ENCODE assay signal across 33 mouse cellular contexts in genomic region chr13:103976181-103976724, GRCm38 (mm10). TPM values are rescaled to one million over a fixed set of nuclear protein-coding genes. Genes with fewer than 3 reads are reported as not detected.
DNase-seq lines count a peak whose midpoint lies in the region; ATAC-seq and TF ChIP-seq lines count a peak whose summit lies in the region.
"Had no signal": no experiment of that assay in that cellular context is flagged by ENCODE, and none has a peak within 500 bp of the region (broad histone marks: within the 10 kb centered on the region; RNA-seq: fewer than 3 reads in every experiment).

No protein-coding gene starts in this region.

- H3K36me3 ChIP-seq in intestine, postnatal 0 days (ENCODE audit: control insufficient read depth, insufficient read depth): no peaks in the 10 kb centered on the region
- H3K36me3 ChIP-seq: embryonic facial prominence, embryonic 12.5 days; forebrain, embryonic 10.5 days; forebrain, embryonic 15.5 days; heart, embryonic 12.5 days; hindbrain, embryonic 10.5 days; hindbrain, embryonic 15.5 days; limb, embryonic 12.5 days; midbrain, embryonic 12.5 days; neural tube, embryonic 13.5 days; stomach, embryonic 15.5 days had no signal

- 39% methylated on average over 4 of the region's 4 CpGs for whole genome bisulfite sequencing in intestine, postnatal 0 days

- no peaks in the 10 kb centered on the region for H3K9me3 ChIP-seq in intestine, postnatal 0 days (ENCODE audit: control insufficient read depth)
- H3K9me3 ChIP-seq: embryonic facial prominence, embryonic 12.5 days; forebrain, embryonic 10.5 days; forebrain, embryonic 15.5 days; hindbrain, embryonic 10.5 days; hindbrain, embryonic 15.5 days; midbrain, embryonic 12.5 days; stomach, embryonic 15.5 days had no signal

- H3K4me1 ChIP-seq in intestine, postnatal 0 days (replicated peaks; ENCODE audit: control insufficient read depth, insufficient read depth, low read length): no peaks in the 10 kb centered on the region; the same call in 1 of the 2 replicates
- H3K4me1 ChIP-seq: forebrain, embryonic 10.5 days; forebrain, embryonic 15.5 days; hindbrain, embryonic 15.5 days; midbrain, embryonic 12.5 days; neural tube, embryonic 13.5 days had no signal

- TF ChIP-seq CTCF in intestine, postnatal 0 days (IDR thresholded peaks at IDR 0.05; ENCODE audit: low read depth): no peak

- ATAC-seq in intestine, postnatal 0 days: peak; percentile 95
- ATAC-seq: forebrain, embryonic 15.5 days; inflammation-experienced regulatory T-cells, adult 6 months; liver, postnatal 0 days; Patski had no signal

- peak; percentile 16 for DNase-seq in gastrocnemius, adult 18-20 months (ENCODE audit: low spot score)
- DNase-seq in gastrocnemius, postnatal 14 days: no peak
- peak; percentile 21 for DNase-seq in kidney, adult 9 months
- no peak for DNase-seq in kidney, postnatal 36 days
- peak; percentile 90 for DNase-seq in 416B (ENCODE audit: low read depth)
- no peak for DNase-seq in retina, embryonic 14.5 days (ENCODE audit: low spot score)
- DNase-seq in frontal cortex, postnatal 36 days (ENCODE audit: low spot score in 2 of 2): no peak
- DNase-seq: adrenal gland, postnatal 10 days; cerebellum, adult 11 months; cerebellum, adult 9-10 months; embryo, embryonic 11 days; gastrocnemius, postnatal 10 days; heart, adult 18-20 months; kidney, postnatal 10 days; liver, postnatal 0 days; lung, postnatal 14 days; right cerebral cortex, postnatal 14 days; thymus, postnatal 14 days had no signal

- no peak overlapping the region for H3K9ac ChIP-seq in intestine, postnatal 0 days (ENCODE audit: low read depth, low read length)
- H3K9ac ChIP-seq: embryonic facial prominence, embryonic 12.5 days; forebrain, embryonic 15.5 days; heart, embryonic 12.5 days; hindbrain, embryonic 15.5 days; limb, embryonic 12.5 days; liver, postnatal 0 days; midbrain, embryonic 12.5 days; neural tube, embryonic 13.5 days; stomach, embryonic 15.5 days had no signal

- no peak overlapping the region for H3K4me3 ChIP-seq in intestine, postnatal 0 days (ENCODE audit: low read depth, low read length)
- H3K4me3 ChIP-seq: embryonic facial prominence, embryonic 12.5 days; forebrain, embryonic 10.5 days; forebrain, embryonic 15.5 days; heart, embryonic 12.5 days; hindbrain, embryonic 10.5 days; hindbrain, embryonic 15.5 days; limb, embryonic 12.5 days; megakaryocyte, embryonic 14.5 days; midbrain, embryonic 12.5 days; neural tube, embryonic 13.5 days; stomach, embryonic 15.5 days had no signal

- no peak overlapping the region for H3K4me2 ChIP-seq in intestine, postnatal 0 days (replicated peaks; ENCODE audit: low read depth)
- H3K4me2 ChIP-seq: embryonic facial prominence, embryonic 12.5 days; forebrain, embryonic 15.5 days; heart, embryonic 12.5 days; hindbrain, embryonic 15.5 days; limb, embryonic 12.5 days; liver, embryonic 11.5 days; midbrain, embryonic 12.5 days; neural tube, embryonic 13.5 days; stomach, embryonic 15.5 days had no signal

- no peaks in the 10 kb centered on the region for H3K27me3 ChIP-seq in intestine, postnatal 0 days (replicated peaks; ENCODE audit: control insufficient read depth, insufficient read depth, low read length)
- H3K27me3 ChIP-seq: embryonic facial prominence, embryonic 12.5 days; forebrain, embryonic 15.5 days; heart, embryonic 12.5 days; hindbrain, embryonic 15.5 days; limb, embryonic 12.5 days; megakaryocyte, embryonic 14.5 days; midbrain, embryonic 12.5 days; neural tube, embryonic 13.5 days; Patski; stomach, embryonic 15.5 days had no signal

- no peak overlapping the region for H3K27ac ChIP-seq in intestine, postnatal 0 days (ENCODE audit: low read depth, low read length)
- H3K27ac ChIP-seq: embryonic facial prominence, embryonic 12.5 days; forebrain, embryonic 10.5 days; forebrain, embryonic 15.5 days; hindbrain, embryonic 10.5 days; hindbrain, embryonic 15.5 days; limb, embryonic 12.5 days; midbrain, embryonic 12.5 days; neural tube, embryonic 13.5 days; stomach, embryonic 15.5 days had no signal

- intact Hi-C loops in gastrocnemius, postnatal 14 days (cut with DNase I; ENCODE audit: low total_unique reads): no loop called here

RNA-seq across cellular contexts. Expression of gene Erbin, which starts 55.9 kb away (rescaled TPM):
- total RNA-seq in gastrocnemius, adult 18-20 months (2021): 10 to 100 TPM; 33.6 to 46.4 TPM
- 10 to 100 TPM; 41.2 to 43.2 TPM for total RNA-seq in gastrocnemius, postnatal 14 days (2021)
- 28.4 and 31.1 TPM in 2 replicates for polyA plus RNA-seq in intestine, postnatal 0 days (2015; fragmentation: Nextera tagmentation; extraction: Ambion mirVana)

Comparison
In these comparisons a context has a peak if more than half of its experiments do, and no peak if none do; other contexts are left out.
1. DNase-seq: peak in gastrocnemius, adult 18-20 months (single experiment), kidney, adult 9 months (single experiment) and 416B (single experiment); none in gastrocnemius, postnatal 14 days (single experiment), kidney, postnatal 36 days (0 of 2), retina, embryonic 14.5 days (single experiment) and frontal cortex, postnatal 36 days (0 of 2).